Comparison of ENCODE assay signal across 17 mouse cellular contexts in genomic region chr15:80557745-80558144, GRCm38 (mm10). TPM values are rescaled to one million over a fixed set of nuclear protein-coding genes. Genes with fewer than 3 reads are reported as not detected.
DNase-seq lines count a peak whose midpoint lies in the region; ATAC-seq and TF ChIP-seq lines count a peak whose summit lies in the region.
"Had no signal": no experiment of that assay in that cellular context is flagged by ENCODE, and none has a peak within 500 bp of the region (broad histone marks: within the 10 kb centered on the region; RNA-seq: fewer than 3 reads in every experiment).

No protein-coding gene starts in this region.

- WGBS in heart, embryonic 10.5 days = 67% methylated on average over 4 of the region's 4 CpGs
- 68% methylated on average over 4 of the region's 4 CpGs for WGBS in lung, embryonic 14.5 days

- peak; percentile 36 for TF ChIP-seq CTCF in lung, embryonic 14.5 days (IDR thresholded peaks at IDR 0.05; ENCODE audit: low read depth)

- H3K27me3 ChIP-seq in heart, embryonic 10.5 days (ENCODE audit: insufficient read depth, poor library complexity, severe bottlenecking) = no peaks in the 10 kb centered on the region
- no peaks in the 10 kb centered on the region for H3K27me3 ChIP-seq in lung, embryonic 14.5 days (ENCODE audit: insufficient read depth, low read length)
- H3K27me3 ChIP-seq: embryonic facial prominence, embryonic 15.5 days; forebrain, embryonic 15.5 days; hindbrain, embryonic 13.5 days had no signal

- peaks cover 8% of the 10 kb centered on the region for H3K4me1 ChIP-seq in heart, embryonic 10.5 days
- H3K4me1 ChIP-seq in lung, embryonic 14.5 days (ENCODE audit: insufficient read depth) = no peaks in the 10 kb centered on the region
- H3K4me1 ChIP-seq: embryonic facial prominence, embryonic 15.5 days; forebrain, embryonic 15.5 days; hindbrain, embryonic 13.5 days had no signal

- H3K4me3 ChIP-seq in heart, embryonic 10.5 days = no peak overlapping the region
- no peak overlapping the region for H3K4me3 ChIP-seq in lung, embryonic 14.5 days (ENCODE audit: low read depth, low read length)
- H3K4me3 ChIP-seq: embryonic facial prominence, embryonic 15.5 days; forebrain, embryonic 15.5 days; hindbrain, embryonic 13.5 days; limb, embryonic 10.5 days had no signal

- no peak overlapping the region for H3K9ac ChIP-seq in lung, embryonic 14.5 days
- H3K9ac ChIP-seq: embryonic facial prominence, embryonic 15.5 days; forebrain, embryonic 15.5 days; hindbrain, embryonic 13.5 days had no signal

- no peaks in the 10 kb centered on the region for H3K9me3 ChIP-seq in heart, embryonic 10.5 days
- no peaks in the 10 kb centered on the region for H3K9me3 ChIP-seq in lung, embryonic 14.5 days (ENCODE audit: low read depth, low read length)
- H3K9me3 ChIP-seq: embryonic facial prominence, embryonic 15.5 days; forebrain, embryonic 15.5 days; hindbrain, embryonic 13.5 days; limb, embryonic 10.5 days had no signal

- peak; percentile 55 for DNase-seq in heart, embryonic 10.5 days (ENCODE audit: low spot score)
- no peak for DNase-seq in heart, postnatal 25 days (ENCODE audit: low spot score)
- peak; percentile 22 for DNase-seq in lung, embryonic 14.5 days
- no peak for DNase-seq in lung, postnatal 14 days
- peak; percentile 55 for DNase-seq in NIH3T3 (ENCODE audit: low read depth)
- peak; percentile 2 for DNase-seq in retina, postnatal 7 days (ENCODE audit: low read depth, low spot score)
- no peak for DNase-seq in urinary bladder, adult 2 months (ENCODE audit: low spot score)
- DNase-seq: cerebellum, adult 11 months; gastrocnemius, postnatal 14 days; kidney, adult 9 months; layer of hippocampus, adult 9-11 months had no signal

- H3K27ac ChIP-seq in heart, embryonic 10.5 days = no peak overlapping the region
- no peak overlapping the region for H3K27ac ChIP-seq in lung, embryonic 14.5 days (ENCODE audit: low read depth)
- H3K27ac ChIP-seq: embryonic facial prominence, embryonic 15.5 days; forebrain, embryonic 15.5 days; hindbrain, embryonic 13.5 days; limb, embryonic 10.5 days had no signal

- intact Hi-C loops in heart, postnatal 25 days (cut with DNase I) = no loop called here

- H3K4me2 ChIP-seq in lung, embryonic 14.5 days = no peak overlapping the region
- H3K4me2 ChIP-seq: embryonic facial prominence, embryonic 15.5 days; forebrain, embryonic 15.5 days; heart, embryonic 11.5 days; hindbrain, embryonic 13.5 days had no signal

- no peak for ATAC-seq in lung, embryonic 14.5 days (ENCODE audit: insufficient read depth)
- ATAC-seq: forebrain, embryonic 15.5 days had no signal

- H3K36me3 ChIP-seq in heart, embryonic 10.5 days = no peaks in the 10 kb centered on the region
- no peaks in the 10 kb centered on the region for H3K36me3 ChIP-seq in lung, embryonic 14.5 days (ENCODE audit: insufficient read depth)
- H3K36me3 ChIP-seq: embryonic facial prominence, embryonic 15.5 days; forebrain, embryonic 15.5 days; hindbrain, embryonic 13.5 days; limb, embryonic 10.5 days had no signal

RNA-seq across cellular contexts. Expression of gene Enthd1, which starts 7.2 kb away (rescaled TPM):
- not detected in 2 replicates for polyA plus RNA-seq in heart, embryonic 10.5 days (2016; fragmentation: Nextera tagmentation; extraction: Ambion mirVana)
- not detected for total RNA-seq in heart, postnatal 25 days (2021)
- polyA plus RNA-seq in lung, embryonic 14.5 days (2014; fragmentation: Nextera tagmentation; extraction: Ambion mirVana) = not detected in 2 replicates
- not detected in 2 replicates for polyA plus RNA-seq in urinary bladder, adult 2 months (2012; rRNA removed)
- total RNA-seq: gastrocnemius, postnatal 14 days had no signal
- polyA plus RNA-seq: embryonic facial prominence, embryonic 15.5 days; forebrain, embryonic 15.5 days; heart, embryonic 11.5 days; hindbrain, embryonic 13.5 days; limb, embryonic 10.5 days; liver, embryonic 16.5 days had no signal

RNA-seq across cellular contexts. Expression of gene Grap2, which starts 14.6 kb away (rescaled TPM):
- 4.9 and 5.0 TPM in 2 replicates for polyA plus RNA-seq in heart, embryonic 10.5 days (2016; fragmentation: Nextera tagmentation; extraction: Ambion mirVana)
- 1 to 10 TPM; 1.0 to 1.6 TPM for total RNA-seq in heart, postnatal 25 days (2021)
- 1.3 and 1.8 TPM in 2 replicates for polyA plus RNA-seq in lung, embryonic 14.5 days (2014; fragmentation: Nextera tagmentation; extraction: Ambion mirVana)
- 0.47 and 0.71 TPM in 2 replicates for polyA plus RNA-seq in urinary bladder, adult 2 months (2012; rRNA removed)

Comparison
In these comparisons a context has a peak if more than half of its experiments do, and no peak if none do; other contexts are left out.
1. DNase-seq: peak in heart, embryonic 10.5 days (single experiment), lung, embryonic 14.5 days (single experiment), NIH3T3 (single experiment) and retina, postnatal 7 days (single experiment); none in heart, postnatal 25 days (single experiment), lung, postnatal 14 days (single experiment) and urinary bladder, adult 2 months (single experiment).